8 mouse cellular contexts compared by ENCODE assay signal in the genomic region with DNA sequence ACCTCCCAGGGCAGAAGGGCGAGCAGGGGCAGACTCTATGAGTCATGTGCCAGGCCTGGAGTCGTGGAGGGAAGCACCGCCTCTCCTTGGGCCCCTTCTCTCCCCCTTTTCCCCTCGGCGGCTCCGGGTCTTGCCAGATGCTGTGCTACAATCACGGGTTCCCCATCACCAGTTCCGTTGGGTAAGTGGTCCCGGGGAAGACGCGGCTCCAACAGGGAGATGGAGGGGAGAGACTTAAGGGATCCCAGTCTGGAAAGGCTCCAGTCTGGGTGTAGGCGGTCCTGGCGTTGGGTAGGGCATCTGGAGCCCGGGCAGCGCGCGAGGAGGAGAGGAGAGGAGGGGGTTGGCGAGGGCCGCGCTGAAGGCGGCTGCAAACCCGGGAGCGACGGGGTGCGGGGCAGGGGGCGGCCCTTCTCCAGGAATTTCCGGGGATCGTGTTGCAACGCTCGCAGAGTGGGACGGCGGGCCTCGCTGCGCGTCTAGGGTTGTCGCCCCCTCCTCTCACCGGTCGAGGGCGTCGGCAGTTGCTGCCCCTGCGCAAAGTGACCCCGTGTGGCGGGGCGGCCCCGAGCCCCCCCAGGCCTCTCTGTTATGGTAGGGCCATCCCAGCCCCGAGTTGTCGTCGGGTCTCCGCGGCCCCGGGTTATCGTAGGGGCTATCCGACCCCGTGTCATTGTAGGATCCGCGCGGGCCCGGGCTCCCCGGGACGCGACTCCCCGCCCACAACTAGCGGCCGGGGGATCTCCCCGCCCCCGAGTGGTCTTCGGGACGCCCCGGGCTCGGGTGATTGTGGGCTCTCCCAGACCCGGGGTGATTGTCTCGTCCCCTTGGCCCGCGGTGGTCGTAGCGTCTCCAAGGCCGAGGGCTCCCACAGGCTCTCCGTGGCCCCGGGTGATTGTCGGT. TPM values are rescaled to one million over a fixed set of nuclear protein-coding genes. Genes with fewer than 3 reads are reported as not detected.
DNase-seq lines count a peak whose midpoint lies in the region; ATAC-seq and TF ChIP-seq lines count a peak whose summit lies in the region.

Gene Rab34, plus strand, starts transcription at position 100 of the 903 bp plus-strand sequence.

- WGBS in forebrain, embryonic 13.5 days = under 1% methylated on average over 78 of the region's 80 CpGs
- under 1% methylated on average over 80 of the region's 80 CpGs for WGBS in heart, embryonic 15.5 days
- under 1% methylated on average over 69 of the region's 80 CpGs for WGBS in kidney, postnatal 0 days
- WGBS in liver, embryonic 12.5 days (ENCODE audit: insufficient replicate concordance) = 1% methylated on average over 79 of the region's 80 CpGs

- peak within 1 kb of the TSS; percentile 94 for H3K27ac ChIP-seq in forebrain, embryonic 13.5 days
- peak within 1 kb of the TSS; percentile 97 for H3K27ac ChIP-seq in heart, embryonic 15.5 days
- peak within 1 kb of the TSS; percentile 99 for H3K27ac ChIP-seq in kidney, postnatal 0 days
- peak within 1 kb of the TSS; percentile 76 for H3K27ac ChIP-seq in liver, embryonic 12.5 days

- H3K4me1 ChIP-seq in forebrain, embryonic 13.5 days = peaks cover 21% of the 10 kb centered on the region
- peaks cover 21% of the 10 kb centered on the region for H3K4me1 ChIP-seq in heart, embryonic 15.5 days (replicated peaks)
- H3K4me1 ChIP-seq in kidney, postnatal 0 days (replicated peaks; ENCODE audit: insufficient read depth, low read length) = peaks cover 11% of the 10 kb centered on the region
- H3K4me1 ChIP-seq in liver, embryonic 12.5 days = peaks cover 28% of the 10 kb centered on the region

- H3K4me3 ChIP-seq in forebrain, embryonic 13.5 days = peak within 1 kb of the TSS; percentile 60
- peak within 1 kb of the TSS; percentile 60 for H3K4me3 ChIP-seq in heart, embryonic 15.5 days
- peak within 1 kb of the TSS; percentile 78 for H3K4me3 ChIP-seq in kidney, postnatal 0 days (replicated peaks; ENCODE audit: low read depth, low read length)
- H3K4me3 ChIP-seq in liver, embryonic 12.5 days = peak within 1 kb of the TSS; percentile 53

- DNase-seq in 3134 (ENCODE audit: extremely low read depth, insufficient read length, low spot score) (peak; percentile 88), adipocyte (ENCODE audit: low spot score) (peak; percentile 90)
- DNase-seq in kidney, postnatal 0 days (ENCODE audit: low spot score) = peak; percentile 94
- peak; percentile 88 for DNase-seq in neural tube, embryonic 10.5 days (ENCODE audit: extremely low spot score, low spot score)
- peak; percentile 59 for DNase-seq in urinary bladder, adult 2 months (ENCODE audit: low spot score)

- H3K4me2 ChIP-seq in forebrain, embryonic 13.5 days = peak within 1 kb of the TSS; percentile 65
- H3K4me2 ChIP-seq in heart, embryonic 15.5 days = peak within 1 kb of the TSS; percentile 81
- H3K4me2 ChIP-seq in kidney, postnatal 0 days (ENCODE audit: low read length) = peak within 1 kb of the TSS; percentile 82
- H3K4me2 ChIP-seq in liver, embryonic 12.5 days = peak within 1 kb of the TSS; percentile 71

- peak within 1 kb of the TSS; percentile 82 for H3K9ac ChIP-seq in forebrain, embryonic 13.5 days
- peak within 1 kb of the TSS; percentile 80 for H3K9ac ChIP-seq in heart, embryonic 15.5 days
- peak within 1 kb of the TSS; percentile 94 for H3K9ac ChIP-seq in kidney, postnatal 0 days (ENCODE audit: low read depth, low read length)
- H3K9ac ChIP-seq in liver, embryonic 12.5 days = peak within 1 kb of the TSS; percentile 69

- H3K9me3 ChIP-seq in forebrain, embryonic 13.5 days (replicated peaks) = no peaks in the 10 kb centered on the region
- no peaks in the 10 kb centered on the region for H3K9me3 ChIP-seq in heart, embryonic 15.5 days (replicated peaks)
- H3K9me3 ChIP-seq in kidney, postnatal 0 days (replicated peaks; ENCODE audit: low read length) = no peaks in the 10 kb centered on the region
- no peaks in the 10 kb centered on the region for H3K9me3 ChIP-seq in liver, embryonic 12.5 days (replicated peaks)

- TF ChIP-seq CTCF in kidney, postnatal 0 days (IDR thresholded peaks at IDR 0.05; ENCODE audit: low read depth) = 0 out of 2 replicates have a peak, but pooled peaks have one; percentile 4

- H3K36me3 ChIP-seq in forebrain, embryonic 13.5 days (ENCODE audit: poor library complexity, severe bottlenecking) = peaks cover 33% of the 10 kb centered on the region
- peaks cover 24% of the 10 kb centered on the region for H3K36me3 ChIP-seq in heart, embryonic 15.5 days
- peaks cover 21% of the 10 kb centered on the region for H3K36me3 ChIP-seq in kidney, postnatal 0 days (ENCODE audit: insufficient read depth, low read length)
- peaks cover 21% of the 10 kb centered on the region for H3K36me3 ChIP-seq in liver, embryonic 12.5 days

- peak; percentile 83 for ATAC-seq in forebrain, embryonic 13.5 days
- peak; percentile 82 for ATAC-seq in heart, embryonic 15.5 days (replicated peaks; ENCODE audit: insufficient number of reproducible peaks, insufficient read depth, low FRiP score, low read depth)
- ATAC-seq in kidney, postnatal 0 days (replicated peaks; ENCODE audit: low FRiP score, low read depth) = peak; percentile 61
- peak; percentile 17; the same call in 1 of the 2 replicates for ATAC-seq in liver, embryonic 12.5 days

- H3K27me3 ChIP-seq in forebrain, embryonic 13.5 days = no peaks in the 10 kb centered on the region
- H3K27me3 ChIP-seq in heart, embryonic 15.5 days = no peaks in the 10 kb centered on the region
- H3K27me3 ChIP-seq in kidney, postnatal 0 days (ENCODE audit: insufficient read depth, low read length) = no peaks in the 10 kb centered on the region
- H3K27me3 ChIP-seq in liver, embryonic 12.5 days (replicated peaks) = peaks cover 81% of the 10 kb centered on the region

RNA-seq across cellular contexts. Expression of gene Rab34, which starts in this region (rescaled TPM):
- 39.7 and 42.1 TPM in 2 replicates for polyA plus RNA-seq in forebrain, embryonic 13.5 days (2015; fragmentation: Nextera tagmentation; extraction: Ambion mirVana)
- polyA plus RNA-seq in heart, embryonic 15.5 days (2015; fragmentation: Nextera tagmentation; extraction: Ambion mirVana) = 54.5 and 72.1 TPM in 2 replicates
- polyA plus RNA-seq in kidney, postnatal 0 days (2015; fragmentation: Nextera tagmentation; extraction: Ambion mirVana) = 129 and 131 TPM in 2 replicates
- polyA plus RNA-seq in liver, embryonic 12.5 days (2016; fragmentation: Nextera tagmentation; extraction: Ambion mirVana) = 20.3 and 24.0 TPM in 2 replicates
- 66.7 and 79.2 TPM in 2 replicates for polyA plus RNA-seq in urinary bladder, adult 2 months (2012; rRNA removed)

Comparison
In these comparisons a context has a peak if more than half of its experiments do, and no peak if none do; other contexts are left out.
1. Peak in every context shown above with its lines: DNase-seq, ATAC-seq, H3K4me3 ChIP-seq and H3K27ac ChIP-seq.
2. ATAC-seq: peak in every context shown above with its lines; median percentile 83 in forebrain, embryonic 13.5 days; 82 in heart, embryonic 15.5 days; 61 in kidney, postnatal 0 days; 17 in liver, embryonic 12.5 days.